In genomic region chr6:52045517-52045916, GRCm38 (mm10) we compare ENCODE assay signal across 9 mouse cellular contexts. TPM values are rescaled to one million over a fixed set of nuclear protein-coding genes. Genes with fewer than 3 reads are reported as not detected.
DNase-seq lines count a peak whose midpoint lies in the region; ATAC-seq and TF ChIP-seq lines count a peak whose summit lies in the region.
"Had no signal": no experiment of that assay in that cellular context is flagged by ENCODE, and none has a peak within 500 bp of the region (broad histone marks: within the 10 kb centered on the region; RNA-seq: fewer than 3 reads in every experiment).

No protein-coding gene starts in this region.

- H3K4me1 ChIP-seq in kidney, adult 2 months (ENCODE audit: control insufficient read depth, insufficient read depth, low read length) = no peaks in the 10 kb centered on the region
- H3K4me1 ChIP-seq in kidney, embryonic 15.5 days = 0 out of 2 replicates have a peak, but pooled peaks cover 10% of the 10 kb centered on the region
- no peaks in the 10 kb centered on the region for H3K4me1 ChIP-seq in G1E (ENCODE audit: insufficient read depth, low read depth, low read length)
- no peaks in the 10 kb centered on the region for H3K4me1 ChIP-seq in lung, adult 2 months (ENCODE audit: control insufficient read depth, insufficient read depth, low read length)

- TF ChIP-seq CTCF in kidney, adult 2 months (conservative IDR thresholded peaks at IDR 0.05; ENCODE audit: insufficient read depth, insufficient read length, low read depth, low read length) = peak; percentile 42
- TF ChIP-seq CTCF in G1E (IDR thresholded peaks at IDR 0.05; ENCODE audit: low read depth, low read length) = 0 out of 2 replicates have a peak, but pooled peaks have one; percentile 25
- peak; percentile 59 for TF ChIP-seq CTCF in lung, adult 2 months (IDR thresholded peaks at IDR 0.05; ENCODE audit: insufficient read depth, low read length)

- H3K4me3 ChIP-seq in kidney, adult 2 months (ENCODE audit: insufficient read depth, low read depth, low read length) = no peak overlapping the region
- H3K4me3 ChIP-seq in kidney, embryonic 15.5 days (replicated peaks) = no peak overlapping the region
- no peak overlapping the region for H3K4me3 ChIP-seq in G1E (ENCODE audit: low read depth, low read length)
- H3K4me3 ChIP-seq in lung, adult 2 months (replicated peaks; ENCODE audit: extremely low read depth, low read depth, low read length) = no peak overlapping the region
- H3K4me3 ChIP-seq: erythroblast, embryonic 14.5 days; limb, embryonic 13.5 days had no signal

- 78% methylated on average over 5 of the region's 5 CpGs for WGBS in kidney, adult 2 months
- WGBS in kidney, embryonic 15.5 days = 72% methylated on average over 5 of the region's 5 CpGs
- WGBS in lung, adult 2 months = 73% methylated on average over 5 of the region's 5 CpGs

- H3K27ac ChIP-seq in kidney, adult 2 months (ENCODE audit: insufficient read depth, low read depth, low read length) = no peak overlapping the region
- no peak overlapping the region for H3K27ac ChIP-seq in kidney, embryonic 15.5 days
- H3K27ac ChIP-seq: limb, embryonic 13.5 days had no signal

- no peak for ATAC-seq in kidney, embryonic 15.5 days (replicated peaks; ENCODE audit: low FRiP score)
- ATAC-seq in G1E (ENCODE audit: extremely low read depth, insufficient number of reproducible peaks, low FRiP score, poor library complexity, severe bottlenecking) = no peak

- H3K9ac ChIP-seq in kidney, embryonic 15.5 days = no peak overlapping the region
- H3K9ac ChIP-seq: limb, embryonic 13.5 days had no signal

- H3K36me3 ChIP-seq in kidney, adult 2 months (ENCODE audit: control insufficient read depth, insufficient read depth, low read length) = no peaks in the 10 kb centered on the region
- H3K36me3 ChIP-seq in kidney, embryonic 15.5 days = no peaks in the 10 kb centered on the region
- no peaks in the 10 kb centered on the region for H3K36me3 ChIP-seq in G1E (replicated peaks)
- H3K36me3 ChIP-seq: limb, embryonic 13.5 days had no signal

- H3K27me3 ChIP-seq in kidney, adult 2 months (replicated peaks; ENCODE audit: control insufficient read depth, insufficient read depth, low read length) = no peaks in the 10 kb centered on the region; the same call in 1 of the 2 replicates
- H3K27me3 ChIP-seq in kidney, embryonic 15.5 days = no peaks in the 10 kb centered on the region
- peaks cover 5% of the 10 kb centered on the region; the same call in 1 of the 2 replicates for H3K27me3 ChIP-seq in G1E (ENCODE audit: insufficient read depth, low read length)

- H3K4me2 ChIP-seq in kidney, embryonic 15.5 days = no peak overlapping the region
- H3K4me2 ChIP-seq: limb, embryonic 13.5 days had no signal

- no peaks in the 10 kb centered on the region for H3K9me3 ChIP-seq in kidney, embryonic 15.5 days (replicated peaks)
- no peaks in the 10 kb centered on the region for H3K9me3 ChIP-seq in G1E (replicated peaks)
- H3K9me3 ChIP-seq: limb, embryonic 13.5 days had no signal

- DNase-seq in kidney, adult 2 months = no peak
- peak; percentile 46 for DNase-seq in A20 (ENCODE audit: low read depth, low spot score)
- DNase-seq in G1E (ENCODE audit: low spot score) = no peak
- DNase-seq in lung, adult 2 months = peak; percentile 21
- DNase-seq in layer of hippocampus, adult 11-12 months (ENCODE audit: low spot score) = no peak
- DNase-seq in ovary, postnatal 10 days (ENCODE audit: low spot score) = no peak

- TF ChIP-seq POLR2A in kidney, adult 2 months (IDR thresholded peaks at IDR 0.05; ENCODE audit: low read depth, low read length) = no peak
- no peak for TF ChIP-seq POLR2A in lung, adult 2 months (IDR thresholded peaks at IDR 0.05; ENCODE audit: borderline replicate concordance, extremely low read depth, low read depth, low read length)

RNA-seq across cellular contexts. Expression of gene Skap2, which starts 33.2 kb away (rescaled TPM):
- polyA plus RNA-seq in kidney, adult 2 months (2012; rRNA removed) = 12.4 and 22.2 TPM in 2 replicates
- 34.5 and 35.0 TPM in 2 replicates for polyA plus RNA-seq in kidney, embryonic 15.5 days (2015; fragmentation: Nextera tagmentation; extraction: Ambion mirVana)
- total RNA-seq in G1E (2014; fragmentation: Nextera tagmentation) (26.6 and 32.7 TPM in 2 replicates), G1E (2017) (143 and 163 TPM in 2 replicates)
- 4.7 and 5.2 TPM in 2 replicates for polyA plus RNA-seq in G1E (2012)
- polyA plus RNA-seq in lung, adult 2 months (2012; rRNA removed) = 13.7 and 25.4 TPM in 2 replicates

Comparison
In these comparisons a context has a peak if more than half of its experiments do, and no peak if none do; other contexts are left out.
1. DNase-seq: peak in A20 (single experiment) and lung, adult 2 months (single experiment); none in kidney, adult 2 months (single experiment), G1E (single experiment), layer of hippocampus, adult 11-12 months (single experiment) and ovary, postnatal 10 days (single experiment).
2. Peak in every context shown above with its lines, with median percentiles within 50 percentile points of each other: CTCF ChIP-seq.